Mouse (Mus musculus): Measurements from ENCODE around the gene Nrf1.

GRCm38 (mm10) chr6:30173551-30174460 is 126.0 kb downstream of the Nrf1 start:
- TF ChIP-seq CTCF (IDR thresholded peaks at IDR 0.05; ENCODE audit: borderline replicate concordance, insufficient read depth, low read length) (no peak), POLR2A (IDR thresholded peaks at IDR 0.05; ENCODE audit: low read depth, low read length) (no peak)

All from embryonic fibroblast, embryonic 13.5 days (primary cell).